Mouse (Mus musculus) forebrain, embryonic 12.5 days (tissue): ENCODE data around the gene Kif19a. TPM values are rescaled to one million over a fixed set of nuclear protein-coding genes. Genes with fewer than 3 reads are reported as not detected.
A peak's percentile ranks its signal among the peaks of the same experiment; 100 is the strongest.

Experiments
- ATAC-seq: fragments of 200-750 bp; cut with Nextera tagmentation; 2 replicates; pipeline ENCODE4 v1.8.0; 2017; ENCODE audit warnings: moderate TSS enrichment; ENCODE audit not compliant: low FRiP score
- H3K27ac ChIP-seq: fragments of 300-500 bp; sonication (generic); 2 replicates; pipeline ENCODE4 v1.5.1; 2016; ENCODE audit warnings: mild to moderate bottlenecking
- H3K27me3 ChIP-seq: fragments of 300-500 bp; sonication (generic); 2 replicates; pipeline ENCODE4 v1.6.1; 2016; ENCODE audit warnings: mild to moderate bottlenecking
- H3K36me3 ChIP-seq: fragments of 300-500 bp; sonication (generic); replicated peaks from 2 replicates; pipeline ENCODE4 v1.6.1; 2016; ENCODE audit warnings: mild to moderate bottlenecking
- H3K4me1 ChIP-seq: fragments of 300-500 bp; sonication (generic); 2 replicates; pipeline ENCODE4 v1.6.1; 2016
- H3K4me2 ChIP-seq: fragments of 300-500 bp; sonication (generic); 2 replicates; pipeline ENCODE4 v1.6.1; 2016; ENCODE audit warnings: mild to moderate bottlenecking, moderate library complexity
- H3K4me3 ChIP-seq: fragments of 300-500 bp; sonication (generic); replicated peaks from 2 replicates; pipeline ENCODE4 v1.5.1; 2016; ENCODE audit warnings: mild to moderate bottlenecking
- H3K9ac ChIP-seq: fragments of 300-500 bp; sonication (generic); 2 replicates; pipeline ENCODE4 v1.6.1; 2016; ENCODE audit warnings: mild to moderate bottlenecking
- H3K9me3 ChIP-seq: fragments of 300-500 bp; sonication (generic); 2 replicates; pipeline ENCODE4 v1.6.1; 2016
- WGBS: fragments of 180-500 bp; shearing (Covaris S2); methylation state at CpG from one replicate; pipeline ENCODE4 v1.1.7; 2016; 5-methylcytosine and 5-hydroxymethylcytosine counted together
- polyA plus RNA-seq: library from polyadenylated mRNA; unstranded; fragments of >200 nt; fragmentation: Nextera tagmentation; extraction: Ambion mirVana; gene quantifications from 2 replicates; pipeline ENCODE4 v1.2.1, GENCODE M21; 2016

Gene Kif19a
- polyA plus RNA-seq: 0.80 and 1.4 TPM in 2 replicates

DNA sequence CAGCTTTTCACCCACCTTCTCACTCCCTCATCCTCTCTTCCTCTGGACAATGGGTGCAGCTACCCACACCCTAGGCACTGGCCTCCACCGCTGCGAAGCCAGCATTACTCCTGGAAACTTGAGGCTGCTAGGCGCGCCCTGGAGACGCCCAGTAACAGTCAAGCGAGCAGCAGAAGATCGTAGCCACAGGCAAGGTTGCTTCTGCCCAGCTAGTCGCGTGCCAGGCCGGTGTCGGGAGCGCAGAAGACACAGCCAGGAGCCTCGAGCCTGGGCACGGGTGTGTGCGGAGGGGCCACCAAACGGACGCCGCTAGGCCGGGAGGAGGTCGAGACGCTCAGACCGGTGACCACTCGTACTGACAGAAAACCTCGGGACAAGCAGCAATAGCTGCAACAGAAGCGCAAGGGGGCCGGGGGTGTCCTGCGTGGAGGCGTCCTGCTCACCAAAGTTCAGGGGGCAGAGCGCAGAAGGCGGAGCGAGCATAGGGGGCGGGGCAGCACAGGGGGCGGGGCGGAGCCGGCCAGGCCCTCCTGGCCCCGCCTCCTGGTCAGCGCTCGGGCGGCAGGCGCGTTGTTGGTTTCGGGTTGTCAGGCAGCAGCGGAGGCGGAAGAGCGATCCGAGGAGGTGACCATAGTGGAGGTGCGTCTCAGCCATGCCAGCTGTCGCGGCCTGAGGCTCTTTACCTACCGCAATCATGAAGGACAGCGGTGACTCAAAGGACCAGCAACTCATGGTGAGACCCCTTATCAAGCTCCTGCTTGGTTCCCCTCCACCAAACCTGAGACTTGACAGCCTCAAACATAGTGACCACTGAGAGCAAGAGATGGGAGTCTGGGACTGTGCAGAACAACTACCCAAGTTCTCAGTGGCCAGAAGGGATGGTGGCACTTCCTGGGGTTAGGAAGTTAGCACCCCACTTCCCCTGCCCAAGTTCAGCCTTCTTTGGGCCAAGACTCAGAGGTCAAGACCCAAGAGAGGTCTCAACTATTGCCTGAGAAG lies at the start of gene Kif19a:
Kif19a (plus strand) TSS at position 569 of the 999 bp plus-strand sequence.
- Histone ChIP-seq H3K9me3 (no peaks in the 10 kb centered on the region), H3K4me3 (peak within 1 kb of the TSS; percentile 49), H3K4me2 (peak within 1 kb of the TSS; percentile 81), H3K36me3 (no peaks in the 10 kb centered on the region), H3K9ac (peak within 1 kb of the TSS; percentile 42), H3K4me1 (peaks cover 19% of the 10 kb centered on the region), H3K27ac (no peak within 1 kb of the TSS), H3K27me3 (peaks cover 48% of the 10 kb centered on the region)
- 3% methylated on average over 50 of the region's 51 CpGs for WGBS
- ATAC-seq: peak; percentile 68

- H3K36me3 ChIP-seq: peaks cover 9% of the 10 kb centered on the region; the same call in 1 of the 2 replicates
- H3K4me1 ChIP-seq: 0 out of 2 replicates have a peak, but pooled peaks cover 6% of the 10 kb centered on the region
- no peak overlapping the region for H3K9ac ChIP-seq
- H3K4me2 ChIP-seq: no peak overlapping the region
- no peak overlapping the region for H3K27ac ChIP-seq
- H3K4me3 ChIP-seq: no peak overlapping the region
- no peaks in the 10 kb centered on the region for H3K27me3 ChIP-seq
- ATAC-seq: no peak
- 81% methylated on average over 7 of the region's 7 CpGs for WGBS
- H3K9me3 ChIP-seq: no peaks in the 10 kb centered on the region
Observed at GRCm38 (mm10) chr11:114715531-114715930, 49.7 kb upstream of the Kif19a start.

DNA sequence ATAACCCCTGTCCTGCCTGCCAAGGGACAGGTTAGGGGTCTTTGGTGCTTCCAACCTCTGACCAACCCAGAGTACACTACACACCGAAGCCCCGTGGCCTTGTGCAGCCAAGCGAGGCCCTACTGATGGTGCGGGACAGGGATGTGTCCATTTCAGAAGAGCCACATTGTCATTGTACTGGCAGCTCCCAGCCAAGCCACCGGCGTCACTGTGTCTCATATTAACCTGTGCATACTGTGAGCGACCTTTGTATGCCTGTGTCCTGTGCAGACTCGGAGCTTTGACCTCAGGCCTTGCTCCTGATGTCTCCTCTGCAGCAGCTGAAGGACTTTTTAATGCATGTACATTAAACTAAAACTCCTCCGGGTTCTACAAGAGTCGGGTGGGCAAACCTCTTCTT lies 44.7 kb upstream of the Kif19a start:
- Histone ChIP-seq H3K36me3 (no peaks in the 10 kb centered on the region), H3K4me2 (no peak overlapping the region), H3K27me3 (no peaks in the 10 kb centered on the region), H3K9ac (no peak overlapping the region), H3K27ac (no peak overlapping the region), H3K9me3 (no peaks in the 10 kb centered on the region), H3K4me1 (no peaks in the 10 kb centered on the region), H3K4me3 (no peak overlapping the region)
- WGBS: 91% methylated on average over 10 of the region's 10 CpGs
- no peak for ATAC-seq

DNA sequence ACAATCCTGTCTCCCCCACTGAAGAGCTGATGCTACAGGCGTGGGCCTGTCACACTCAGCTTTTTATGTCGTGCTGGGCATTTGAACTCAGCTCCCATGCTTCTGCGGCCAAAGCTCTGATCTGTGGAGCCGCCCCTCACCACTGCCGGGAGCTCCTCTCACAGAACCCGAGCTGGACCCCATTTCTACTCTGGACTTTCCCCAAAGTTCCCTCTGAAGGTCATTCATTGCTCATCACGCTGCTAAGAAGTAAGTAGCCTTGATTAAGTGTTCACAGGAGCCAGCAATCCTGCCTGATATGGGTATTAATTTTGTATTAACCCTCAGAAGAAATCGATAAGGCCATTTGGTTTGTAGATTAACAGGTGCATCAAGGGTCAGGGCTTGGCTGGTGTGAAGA lies 42.8 kb upstream of the Kif19a start:
- ATAC-seq: no peak
- Histone ChIP-seq H3K27ac (no peak overlapping the region), H3K4me1 (peaks cover 6% of the 10 kb centered on the region), H3K36me3 (no peaks in the 10 kb centered on the region), H3K27me3 (no peaks in the 10 kb centered on the region), H3K4me3 (no peak overlapping the region), H3K9ac (no peak overlapping the region), H3K4me2 (no peak overlapping the region), H3K9me3 (no peaks in the 10 kb centered on the region)
- 87% methylated on average over 8 of the region's 8 CpGs for whole genome bisulfite sequencing

GRCm38 (mm10) chr11:114723030-114723429 lies 42.2 kb upstream of the Kif19a start:
- Histone ChIP-seq H3K9me3 (no peaks in the 10 kb centered on the region), H3K36me3 (no peaks in the 10 kb centered on the region), H3K27me3 (0 out of 2 replicates have a peak, but pooled peaks cover 6% of the 10 kb centered on the region), H3K4me2 (no peak overlapping the region), H3K4me3 (no peak overlapping the region), H3K27ac (no peak overlapping the region), H3K9ac (no peak overlapping the region), H3K4me1 (peaks cover 12% of the 10 kb centered on the region)
- no peak for ATAC-seq
- 70% methylated on average over 13 of the region's 13 CpGs for WGBS

- 68% methylated on average over 11 of the region's 11 CpGs for WGBS
- H3K9me3 ChIP-seq: no peaks in the 10 kb centered on the region
- no peak overlapping the region for H3K27ac ChIP-seq
- no peak overlapping the region for H3K4me2 ChIP-seq
- H3K27me3 ChIP-seq: 0 out of 2 replicates have a peak, but pooled peaks cover 8% of the 10 kb centered on the region
- H3K9ac ChIP-seq: no peak overlapping the region
- no peak for ATAC-seq
- peaks cover 27% of the 10 kb centered on the region for H3K4me1 ChIP-seq
- no peaks in the 10 kb centered on the region for H3K36me3 ChIP-seq
- H3K4me3 ChIP-seq: no peak overlapping the region
Observed at GRCm38 (mm10) chr11:114724787-114725590, 40.2 kb upstream of the Kif19a start.

GRCm38 (mm10) chr11:114726965-114727825 lies 38.0 kb upstream of the Kif19a start, which contains the start of gene Dnaic2:
Gene Dnaic2 (plus strand): TSS chr11:114727408.
- WGBS: 12% methylated on average over 34 of the region's 34 CpGs
- H3K27ac ChIP-seq: no peak within 1 kb of the TSS
- H3K4me1 ChIP-seq: peaks cover 27% of the 10 kb centered on the region
- peak within 1 kb of the TSS; percentile 56 for H3K4me2 ChIP-seq
- H3K9me3 ChIP-seq: no peaks in the 10 kb centered on the region
- ATAC-seq: peak; percentile 91
- peak within 1 kb of the TSS; percentile 12; the same call in 1 of the 2 replicates for H3K9ac ChIP-seq
- no peaks in the 10 kb centered on the region for H3K36me3 ChIP-seq
- H3K27me3 ChIP-seq: 0 out of 2 replicates have a peak, but pooled peaks cover 8% of the 10 kb centered on the region
- peak within 1 kb of the TSS; percentile 33 for H3K4me3 ChIP-seq

DNA sequence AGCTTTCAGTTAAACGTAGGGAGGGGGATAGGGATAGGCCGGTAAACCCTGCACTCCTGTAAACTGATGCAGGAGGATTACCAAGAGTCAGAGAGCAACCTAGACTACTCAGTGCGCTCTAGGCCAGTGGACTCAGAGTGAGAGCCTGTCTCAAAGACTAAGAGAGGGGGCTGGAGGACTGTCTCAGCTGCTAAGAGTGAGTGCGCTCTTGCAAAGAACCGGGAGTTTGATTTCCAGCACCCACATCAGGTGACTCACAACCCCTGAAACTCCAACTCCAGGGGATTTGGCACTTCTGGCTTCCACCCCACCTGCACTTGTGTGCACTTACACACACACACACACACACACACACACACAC lies 37.4 kb upstream of the Kif19a start:
- Histone ChIP-seq H3K4me1 (peaks cover 27% of the 10 kb centered on the region), H3K4me3 (no peak overlapping the region), H3K9me3 (no peaks in the 10 kb centered on the region), H3K36me3 (no peaks in the 10 kb centered on the region), H3K9ac (0 out of 2 replicates have a peak overlapping the region, but pooled peaks have one; percentile 12), H3K27me3 (0 out of 2 replicates have a peak, but pooled peaks cover 8% of the 10 kb centered on the region), H3K4me2 (peak overlapping the region; percentile 56), H3K27ac (no peak overlapping the region)
- 30% methylated on average over 5 of the region's 5 CpGs for WGBS
- ATAC-seq: no peak

- Histone ChIP-seq H3K4me2 (no peak overlapping the region), H3K9me3 (no peaks in the 10 kb centered on the region), H3K36me3 (no peaks in the 10 kb centered on the region), H3K27ac (no peak overlapping the region), H3K9ac (no peak overlapping the region), H3K4me3 (no peak overlapping the region), H3K27me3 (0 out of 2 replicates have a peak, but pooled peaks cover 8% of the 10 kb centered on the region), H3K4me1 (peaks cover 27% of the 10 kb centered on the region)
- ATAC-seq: no peak
- 44% methylated on average over 5 of the region's 5 CpGs for WGBS
Observed at GRCm38 (mm10) chr11:114728333-114728732, 36.9 kb upstream of the Kif19a start.

GRCm38 (mm10) chr11:114729832-114730363 lies 35.3 kb upstream of the Kif19a start:
- no peak overlapping the region for H3K9ac ChIP-seq
- peaks cover 27% of the 10 kb centered on the region for H3K4me1 ChIP-seq
- no peaks in the 10 kb centered on the region for H3K9me3 ChIP-seq
- H3K4me2 ChIP-seq: no peak overlapping the region
- H3K27ac ChIP-seq: no peak overlapping the region
- H3K4me3 ChIP-seq: no peak overlapping the region
- ATAC-seq: no peak
- H3K27me3 ChIP-seq: 0 out of 2 replicates have a peak, but pooled peaks cover 8% of the 10 kb centered on the region
- H3K36me3 ChIP-seq: no peaks in the 10 kb centered on the region
- WGBS: 54% methylated on average over 6 of the region's 6 CpGs

GRCm38 (mm10) chr11:114731711-114732110 lies 33.5 kb upstream of the Kif19a start:
- H3K9ac ChIP-seq: no peak overlapping the region
- no peak for ATAC-seq
- H3K36me3 ChIP-seq: no peaks in the 10 kb centered on the region
- H3K9me3 ChIP-seq: no peaks in the 10 kb centered on the region
- 83% methylated on average over 4 of the region's 4 CpGs for WGBS
- 0 out of 2 replicates have a peak, but pooled peaks cover 8% of the 10 kb centered on the region for H3K27me3 ChIP-seq
- no peak overlapping the region for H3K4me2 ChIP-seq
- H3K4me1 ChIP-seq: peaks cover 27% of the 10 kb centered on the region
- no peak overlapping the region for H3K27ac ChIP-seq
- H3K4me3 ChIP-seq: no peak overlapping the region
